Mouse (Mus musculus) lung, adult 2 months (tissue): ENCODE results near the gene Krtap4-13.

Experiments used
- CTCF ChIP-seq: fragments of 200-500 bp; IDR thresholded peaks from 2 replicates; pipeline ENCODE4 v1.5.1; 2011; ENCODE audit warnings: mild to moderate bottlenecking, low read length, control low read depth; ENCODE audit not compliant: insufficient read depth
- POLR2A ChIP-seq: fragments of 200-500 bp; IDR thresholded peaks from 2 replicates; pipeline ENCODE4 v1.6.1; 2011; ENCODE audit warnings: low read depth, mild to moderate bottlenecking, control low read depth, low read length, borderline replicate concordance; ENCODE audit errors: extremely low read depth

- TF ChIP-seq POLR2A (no peak), CTCF (no peak)
Observed at GRCm38 (mm10) chr11:99851508-99851907, 41.8 kb upstream of the Krtap4-13 start, which contains the start of gene Krtap4-16.
